Mouse (Mus musculus): ENCODE results near the gene Mrfap1.

- TF ChIP-seq GATA1 (IDR thresholded peaks at IDR 0.05; ENCODE audit: borderline replicate concordance, low read length) (no peak), FLI1 (IDR thresholded peaks at IDR 0.05; ENCODE audit: low read length) (peak; percentile 65; the same call in 1 of the 2 replicates)
Measured at GRCm38 (mm10) chr5:36748536-36749061, 48.0 kb downstream of the Mrfap1 start, which contains the start of gene Bloc1s4.
